Mouse (Mus musculus): Measurements from ENCODE around the gene Thsd7a. TPM values are rescaled to one million over a fixed set of nuclear protein-coding genes. Genes with fewer than 3 reads are reported as not detected.

The Thsd7a gene
- polyA plus RNA-seq, 1 experiment from 2014 or later: 1.2 TPM

GRCm38 (mm10) chr6:12393574-12394380 lies 355.4 kb downstream of the Thsd7a start:
- H3K27me3 ChIP-seq (ENCODE audit: control insufficient read depth, insufficient read depth, low read depth, low read length): no peaks in the 10 kb centered on the region
- H3K4me3 ChIP-seq (ENCODE audit: low read length): no peak overlapping the region
- no peaks in the 10 kb centered on the region for H3K9me3 ChIP-seq (ENCODE audit: control insufficient read depth, low read length)
- peak; percentile 68 for ATAC-seq (ENCODE audit: low read depth)
- H3K27ac ChIP-seq (ENCODE audit: low read length): 0 out of 2 replicates have a peak overlapping the region, but pooled peaks have one; percentile 43
- H3K4me1 ChIP-seq (replicated peaks; ENCODE audit: control insufficient read depth, insufficient read depth, low read length): no peaks in the 10 kb centered on the region
- WGBS: 51% methylated on average over 2 of the region's 2 CpGs
- H3K4me2 ChIP-seq (ENCODE audit: low read depth, low read length): no peak overlapping the region
- H3K9ac ChIP-seq (ENCODE audit: low read length): no peak overlapping the region
- no peaks in the 10 kb centered on the region for H3K36me3 ChIP-seq (ENCODE audit: control insufficient read depth, insufficient read depth, low read length)

DNA sequence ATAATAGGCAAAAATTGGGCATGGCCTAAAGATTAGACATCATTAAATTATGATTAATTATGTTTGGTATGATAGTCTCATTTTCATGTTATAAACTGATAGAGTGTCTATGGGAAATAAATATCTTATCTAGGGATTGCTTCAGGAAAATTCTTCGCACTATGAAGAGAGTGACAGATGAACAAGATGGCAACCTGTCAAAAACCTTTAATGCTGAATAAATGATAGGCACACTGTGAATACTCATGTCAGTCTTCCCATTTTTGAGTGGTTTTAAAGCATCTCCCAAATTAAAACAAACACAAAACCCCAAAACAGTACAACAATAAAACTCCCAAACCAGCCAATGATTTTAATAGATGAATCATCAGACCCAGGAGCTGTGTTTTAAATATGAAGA lies 362.5 kb downstream of the Thsd7a start:
- H3K27ac ChIP-seq (ENCODE audit: low read length): no peak overlapping the region
- H3K4me2 ChIP-seq (ENCODE audit: low read depth, low read length): no peak overlapping the region
- H3K4me1 ChIP-seq (replicated peaks; ENCODE audit: control insufficient read depth, insufficient read depth, low read length): no peaks in the 10 kb centered on the region
- no peak overlapping the region for H3K4me3 ChIP-seq (ENCODE audit: low read length)
- ATAC-seq (ENCODE audit: low read depth): no peak
- no peaks in the 10 kb centered on the region for H3K36me3 ChIP-seq (ENCODE audit: control insufficient read depth, insufficient read depth, low read length)
- H3K27me3 ChIP-seq (ENCODE audit: control insufficient read depth, insufficient read depth, low read depth, low read length): no peaks in the 10 kb centered on the region
- WGBS: 89% methylated on average over 1 of the region's 1 CpGs
- H3K9ac ChIP-seq (ENCODE audit: low read length): no peak overlapping the region
- H3K9me3 ChIP-seq (ENCODE audit: control insufficient read depth, low read length): no peaks in the 10 kb centered on the region

GRCm38 (mm10) chr6:12385591-12385990 lies 363.6 kb downstream of the Thsd7a start:
- Histone ChIP-seq H3K36me3 (ENCODE audit: control insufficient read depth, insufficient read depth, low read length) (no peaks in the 10 kb centered on the region), H3K4me2 (ENCODE audit: low read depth, low read length) (no peak overlapping the region), H3K27ac (ENCODE audit: low read length) (no peak overlapping the region), H3K4me3 (ENCODE audit: low read length) (no peak overlapping the region), H3K9me3 (ENCODE audit: control insufficient read depth, low read length) (no peaks in the 10 kb centered on the region), H3K4me1 (replicated peaks; ENCODE audit: control insufficient read depth, insufficient read depth, low read length) (no peaks in the 10 kb centered on the region), H3K27me3 (ENCODE audit: control insufficient read depth, insufficient read depth, low read depth, low read length) (no peaks in the 10 kb centered on the region), H3K9ac (ENCODE audit: low read length) (no peak overlapping the region)
- no peak for ATAC-seq (ENCODE audit: low read depth)
- 37% methylated on average over 3 of the region's 3 CpGs for WGBS

GRCm38 (mm10) chr6:12381136-12381778 lies 368.0 kb downstream of the Thsd7a start:
- H3K27me3 ChIP-seq (ENCODE audit: control insufficient read depth, insufficient read depth, low read depth, low read length): no peaks in the 10 kb centered on the region
- H3K4me2 ChIP-seq (ENCODE audit: low read depth, low read length): no peak overlapping the region
- H3K4me3 ChIP-seq (ENCODE audit: low read length): no peak overlapping the region
- H3K27ac ChIP-seq (ENCODE audit: low read length): no peak overlapping the region
- H3K4me1 ChIP-seq (replicated peaks; ENCODE audit: control insufficient read depth, insufficient read depth, low read length): no peaks in the 10 kb centered on the region
- no peaks in the 10 kb centered on the region for H3K9me3 ChIP-seq (ENCODE audit: control insufficient read depth, low read length)
- 62% methylated on average over 6 of the region's 6 CpGs for WGBS
- no peaks in the 10 kb centered on the region for H3K36me3 ChIP-seq (ENCODE audit: control insufficient read depth, insufficient read depth, low read length)
- peak; percentile 51; the same call in 1 of the 2 replicates for ATAC-seq (ENCODE audit: low read depth)
- H3K9ac ChIP-seq (ENCODE audit: low read length): no peak overlapping the region

DNA sequence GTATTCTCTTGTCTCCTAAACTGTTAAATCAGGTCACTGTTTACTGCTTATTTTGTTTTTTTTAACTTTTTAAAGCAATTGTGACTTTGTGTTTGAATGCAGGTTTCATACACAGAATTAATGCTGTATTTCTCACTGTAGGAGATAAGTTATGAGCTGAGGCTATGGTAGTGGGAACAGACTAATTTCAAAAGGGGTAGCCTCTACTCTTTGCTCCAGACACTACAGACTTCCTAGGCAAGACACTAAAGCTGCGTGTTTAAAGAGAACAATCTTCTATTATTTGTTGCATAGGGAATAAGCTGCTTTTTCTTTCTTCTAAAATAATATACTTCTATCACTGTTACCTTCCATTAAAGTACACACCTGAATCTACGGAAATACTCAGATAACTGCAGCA lies 368.5 kb downstream of the Thsd7a start:
- Histone ChIP-seq H3K4me3 (ENCODE audit: low read length) (no peak overlapping the region), H3K4me1 (replicated peaks; ENCODE audit: control insufficient read depth, insufficient read depth, low read length) (no peaks in the 10 kb centered on the region), H3K9ac (ENCODE audit: low read length) (no peak overlapping the region), H3K27me3 (ENCODE audit: control insufficient read depth, insufficient read depth, low read depth, low read length) (no peaks in the 10 kb centered on the region), H3K36me3 (ENCODE audit: control insufficient read depth, insufficient read depth, low read length) (no peaks in the 10 kb centered on the region), H3K27ac (ENCODE audit: low read length) (no peak overlapping the region), H3K4me2 (ENCODE audit: low read depth, low read length) (no peak overlapping the region), H3K9me3 (ENCODE audit: control insufficient read depth, low read length) (no peaks in the 10 kb centered on the region)
- no peak for ATAC-seq (ENCODE audit: low read depth)
- WGBS: 93% methylated on average over 2 of the region's 2 CpGs

- H3K4me3 ChIP-seq (ENCODE audit: low read length): no peak overlapping the region
- 20% methylated on average over 2 of the region's 2 CpGs for WGBS
- H3K9ac ChIP-seq (ENCODE audit: low read length): no peak overlapping the region
These were observed 390.5 kb downstream of the Thsd7a start for GRCm38 (mm10) chr6:12358737-12359136.

DNA sequence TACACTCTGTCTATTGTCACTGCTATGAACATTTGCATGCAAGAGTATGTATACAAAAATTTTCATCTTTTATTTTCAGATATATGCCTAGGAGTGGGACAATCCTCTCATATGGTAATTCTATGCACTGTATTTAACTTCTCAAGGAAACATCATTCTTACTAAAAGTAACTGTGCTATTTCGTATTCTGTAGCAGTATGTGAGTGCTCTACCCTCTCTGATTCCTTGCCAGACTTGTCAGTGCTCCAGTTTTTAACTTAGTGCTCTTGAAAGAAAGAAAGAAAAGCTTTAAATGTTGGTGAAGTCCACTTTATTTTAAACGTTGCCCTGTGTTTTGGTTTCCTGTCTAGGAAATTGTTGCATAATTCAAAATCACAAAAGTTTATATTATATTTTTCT lies 395.6 kb downstream of the Thsd7a start:
- Histone ChIP-seq H3K27ac (ENCODE audit: low read length) (no peak overlapping the region), H3K9ac (ENCODE audit: low read length) (no peak overlapping the region), H3K9me3 (ENCODE audit: control insufficient read depth, low read length) (no peaks in the 10 kb centered on the region), H3K4me2 (ENCODE audit: low read depth, low read length) (no peak overlapping the region), H3K27me3 (ENCODE audit: control insufficient read depth, insufficient read depth, low read depth, low read length) (no peaks in the 10 kb centered on the region), H3K4me1 (replicated peaks; ENCODE audit: control insufficient read depth, insufficient read depth, low read length) (no peaks in the 10 kb centered on the region), H3K4me3 (ENCODE audit: low read length) (no peak overlapping the region), H3K36me3 (ENCODE audit: control insufficient read depth, insufficient read depth, low read length) (no peaks in the 10 kb centered on the region)
- ATAC-seq (ENCODE audit: low read depth): no peak
- WGBS: 58% methylated on average over 2 of the region's 2 CpGs

More at GRCm38 (mm10) chr6:12358737-12359136, 390.5 kb downstream of the Thsd7a start:
- no peak for ATAC-seq (ENCODE audit: low read depth)
- Histone ChIP-seq H3K36me3 (ENCODE audit: control insufficient read depth, insufficient read depth, low read length) (no peaks in the 10 kb centered on the region), H3K4me1 (replicated peaks; ENCODE audit: control insufficient read depth, insufficient read depth, low read length) (no peaks in the 10 kb centered on the region), H3K27ac (ENCODE audit: low read length) (no peak overlapping the region), H3K9me3 (ENCODE audit: control insufficient read depth, low read length) (no peaks in the 10 kb centered on the region), H3K27me3 (ENCODE audit: control insufficient read depth, insufficient read depth, low read depth, low read length) (no peaks in the 10 kb centered on the region), H3K4me2 (ENCODE audit: low read depth, low read length) (no peak overlapping the region)

GRCm38 (mm10) chr6:12352165-12352719 lies 397.0 kb downstream of the Thsd7a start:
- Histone ChIP-seq H3K4me1 (replicated peaks; ENCODE audit: control insufficient read depth, insufficient read depth, low read length) (no peaks in the 10 kb centered on the region), H3K9me3 (ENCODE audit: control insufficient read depth, low read length) (no peaks in the 10 kb centered on the region), H3K4me2 (ENCODE audit: low read depth, low read length) (no peak overlapping the region), H3K4me3 (ENCODE audit: low read length) (no peak overlapping the region), H3K27ac (ENCODE audit: low read length) (no peak overlapping the region), H3K36me3 (ENCODE audit: control insufficient read depth, insufficient read depth, low read length) (no peaks in the 10 kb centered on the region), H3K9ac (ENCODE audit: low read length) (no peak overlapping the region), H3K27me3 (ENCODE audit: control insufficient read depth, insufficient read depth, low read depth, low read length) (no peaks in the 10 kb centered on the region)
- no peak for ATAC-seq (ENCODE audit: low read depth)
- WGBS: 60% methylated on average over 9 of the region's 9 CpGs

DNA sequence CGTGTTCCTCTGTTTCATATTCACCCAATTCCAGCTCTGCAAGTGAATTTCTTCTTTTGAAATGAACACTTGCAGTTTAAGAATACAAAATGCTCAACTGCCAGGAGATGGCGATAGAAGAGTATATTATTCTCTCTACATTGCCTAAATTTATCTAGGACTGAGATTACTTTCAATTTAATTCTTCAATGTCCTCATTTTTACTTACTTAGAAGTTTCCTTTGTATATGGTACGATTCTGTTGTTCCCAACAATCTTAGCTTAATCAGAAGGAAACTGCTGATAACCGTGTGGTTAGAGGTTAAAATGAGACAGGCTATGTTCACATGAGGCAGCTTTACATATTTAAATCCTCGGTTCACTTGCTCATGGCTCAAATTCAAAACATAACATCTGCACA lies 398.5 kb downstream of the Thsd7a start:
- Histone ChIP-seq H3K9ac (ENCODE audit: low read length) (no peak overlapping the region), H3K27me3 (ENCODE audit: control insufficient read depth, insufficient read depth, low read depth, low read length) (no peaks in the 10 kb centered on the region), H3K4me1 (replicated peaks; ENCODE audit: control insufficient read depth, insufficient read depth, low read length) (no peaks in the 10 kb centered on the region), H3K4me2 (ENCODE audit: low read depth, low read length) (peak overlapping the region; percentile 27), H3K27ac (ENCODE audit: low read length) (no peak overlapping the region), H3K9me3 (ENCODE audit: control insufficient read depth, low read length) (no peaks in the 10 kb centered on the region), H3K4me3 (ENCODE audit: low read length) (no peak overlapping the region), H3K36me3 (ENCODE audit: control insufficient read depth, insufficient read depth, low read length) (no peaks in the 10 kb centered on the region)
- WGBS: 33% methylated on average over 5 of the region's 5 CpGs
- ATAC-seq (ENCODE audit: low read depth): no peak
